Mouse (Mus musculus): Measurements from ENCODE around the gene Adamts18. TPM values are rescaled to one million over a fixed set of nuclear protein-coding genes. Genes with fewer than 3 reads are reported as not detected.
A peak's percentile ranks its signal among the peaks of the same experiment; 100 is the strongest.
"Not testable (repeated sequence)": the region's sequence is repeated elsewhere in the genome, so short reads cannot be mapped to it uniquely, and the experiment has no call there.

The Adamts18 gene
- polyA plus RNA-seq, 1 experiment from 2014 or later: 3.6 TPM

GRCm38 (mm10) chr8:113800556-113800955, 48.0 kb downstream of the Adamts18 start:
- H3K27me3 ChIP-seq (ENCODE audit: control insufficient read depth, insufficient read depth, low read length); H3K9ac ChIP-seq (ENCODE audit: low read length); H3K9me3 ChIP-seq (ENCODE audit: control insufficient read depth, low read length); H3K4me3 ChIP-seq (ENCODE audit: low read depth, low read length); H3K27ac ChIP-seq (replicated peaks; ENCODE audit: low read depth, low read length); DNase-seq (ENCODE audit: low spot score); H3K4me1 ChIP-seq (ENCODE audit: control insufficient read depth, insufficient read depth, low read length); ATAC-seq (ENCODE audit: insufficient number of reproducible peaks, low FRiP score, low TSS enrichment, low read depth); H3K36me3 ChIP-seq (ENCODE audit: control insufficient read depth, insufficient read depth, low read length); H3K4me2 ChIP-seq (ENCODE audit: low read depth, severe bottlenecking): not testable (repeated sequence)
- no CpG with 5 or more reads among the region's 5 CpGs for WGBS

DNA sequence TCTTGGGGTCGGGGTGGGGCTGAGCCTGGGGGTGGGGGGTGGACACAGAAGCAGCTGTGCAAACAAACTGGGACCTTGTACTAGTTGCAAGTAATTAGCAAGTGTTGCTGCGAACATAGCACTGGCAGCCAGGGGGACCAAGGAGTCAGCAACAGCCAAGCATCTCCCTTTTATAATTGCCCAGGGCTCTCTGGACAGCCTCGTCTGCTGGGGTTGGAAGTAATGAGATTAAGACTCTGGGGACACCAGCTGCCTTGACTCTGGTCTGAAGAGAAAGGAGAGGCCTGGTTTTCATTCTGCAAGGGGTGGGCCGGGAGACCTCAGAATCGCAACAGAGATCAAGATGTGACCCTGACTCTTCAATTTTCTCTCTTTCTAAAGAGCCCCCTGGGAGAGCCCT, 49.0 kb downstream of the Adamts18 start:
- Histone ChIP-seq H3K4me3 (ENCODE audit: low read depth, low read length) (no peak overlapping the region), H3K4me1 (ENCODE audit: control insufficient read depth, insufficient read depth, low read length) (no peaks in the 10 kb centered on the region), H3K9ac (ENCODE audit: low read length) (no peak overlapping the region), H3K4me2 (ENCODE audit: low read depth, severe bottlenecking) (no peak overlapping the region), H3K9me3 (ENCODE audit: control insufficient read depth, low read length) (no peaks in the 10 kb centered on the region), H3K27ac (replicated peaks; ENCODE audit: low read depth, low read length) (no peak overlapping the region), H3K36me3 (ENCODE audit: control insufficient read depth, insufficient read depth, low read length) (no peaks in the 10 kb centered on the region), H3K27me3 (ENCODE audit: control insufficient read depth, insufficient read depth, low read length) (no peaks in the 10 kb centered on the region)
- DNase-seq (ENCODE audit: low spot score) (no peak), ATAC-seq (ENCODE audit: insufficient number of reproducible peaks, low FRiP score, low TSS enrichment, low read depth) (no peak)
- WGBS: no CpG with 5 or more reads among the region's 5 CpGs

- H3K4me3 ChIP-seq (ENCODE audit: low read depth, low read length): no peak overlapping the region
- no CpG with 5 or more reads among the region's 13 CpGs for WGBS
- no peaks in the 10 kb centered on the region for H3K4me1 ChIP-seq (ENCODE audit: control insufficient read depth, insufficient read depth, low read length)
- H3K9ac ChIP-seq (ENCODE audit: low read length): no peak overlapping the region
- H3K9me3 ChIP-seq (ENCODE audit: control insufficient read depth, low read length): no peaks in the 10 kb centered on the region
- no peak overlapping the region for H3K27ac ChIP-seq (replicated peaks; ENCODE audit: low read depth, low read length)
- DNase-seq (ENCODE audit: low spot score) (no peak), ATAC-seq (ENCODE audit: insufficient number of reproducible peaks, low FRiP score, low TSS enrichment, low read depth) (no peak)
- no peak overlapping the region for H3K4me2 ChIP-seq (ENCODE audit: low read depth, severe bottlenecking)
- no peaks in the 10 kb centered on the region for H3K36me3 ChIP-seq (ENCODE audit: control insufficient read depth, insufficient read depth, low read length)
- no peaks in the 10 kb centered on the region for H3K27me3 ChIP-seq (ENCODE audit: control insufficient read depth, insufficient read depth, low read length)
Measured at GRCm38 (mm10) chr8:113791856-113792255, 56.7 kb downstream of the Adamts18 start.

DNA sequence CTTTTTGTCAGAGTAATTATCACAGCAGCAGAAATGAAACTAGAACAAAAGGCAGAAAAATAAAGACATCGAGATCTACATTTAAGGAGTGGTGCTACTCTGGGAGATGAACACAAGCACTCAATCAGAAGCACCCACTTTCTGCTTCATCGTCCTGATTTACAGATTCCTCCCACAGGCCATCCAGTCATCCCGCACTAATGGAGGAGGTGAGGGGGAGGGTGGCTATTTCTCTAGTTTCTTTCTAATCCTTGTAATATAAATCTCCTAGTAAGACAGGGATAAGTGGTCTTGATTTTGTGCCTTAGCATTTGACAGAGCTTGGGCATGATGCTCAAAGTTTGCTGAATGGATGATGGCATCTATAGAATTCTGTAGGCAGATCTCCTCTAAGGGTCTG, 57.5 kb downstream of the Adamts18 start:
- no peaks in the 10 kb centered on the region for H3K9me3 ChIP-seq (ENCODE audit: control insufficient read depth, low read length)
- no peak overlapping the region for H3K4me3 ChIP-seq (ENCODE audit: low read depth, low read length)
- DNase-seq (ENCODE audit: low spot score) (no peak), ATAC-seq (ENCODE audit: insufficient number of reproducible peaks, low FRiP score, low TSS enrichment, low read depth) (no peak)
- no peak overlapping the region for H3K4me2 ChIP-seq (ENCODE audit: low read depth, severe bottlenecking)
- no CpG with 5 or more reads among the region's 3 CpGs for WGBS
- no peak overlapping the region for H3K9ac ChIP-seq (ENCODE audit: low read length)
- no peaks in the 10 kb centered on the region for H3K36me3 ChIP-seq (ENCODE audit: control insufficient read depth, insufficient read depth, low read length)
- H3K27ac ChIP-seq (replicated peaks; ENCODE audit: low read depth, low read length): no peak overlapping the region
- H3K27me3 ChIP-seq (ENCODE audit: control insufficient read depth, insufficient read depth, low read length): no peaks in the 10 kb centered on the region
- H3K4me1 ChIP-seq (ENCODE audit: control insufficient read depth, insufficient read depth, low read length): no peaks in the 10 kb centered on the region

GRCm38 (mm10) chr8:113783711-113784110, 64.8 kb downstream of the Adamts18 start:
- no CpG with 5 or more reads among the region's 3 CpGs for WGBS
- no peak for DNase-seq (ENCODE audit: low spot score)

GRCm38 (mm10) chr8:113781554-113781953, 67.0 kb downstream of the Adamts18 start:
- H3K4me3 ChIP-seq (ENCODE audit: low read depth, low read length): no peak overlapping the region
- no peaks in the 10 kb centered on the region for H3K4me1 ChIP-seq (ENCODE audit: control insufficient read depth, insufficient read depth, low read length)
- DNase-seq (ENCODE audit: low spot score): peak; percentile 7
- no peak overlapping the region for H3K9ac ChIP-seq (ENCODE audit: low read length)
- ATAC-seq (ENCODE audit: insufficient number of reproducible peaks, low FRiP score, low TSS enrichment, low read depth): no peak
- no peaks in the 10 kb centered on the region for H3K9me3 ChIP-seq (ENCODE audit: control insufficient read depth, low read length)
- no peak overlapping the region for H3K27ac ChIP-seq (replicated peaks; ENCODE audit: low read depth, low read length)
- H3K27me3 ChIP-seq (ENCODE audit: control insufficient read depth, insufficient read depth, low read length): no peaks in the 10 kb centered on the region
- WGBS: 58% methylated on average over 2 of the region's 2 CpGs
- no peaks in the 10 kb centered on the region for H3K36me3 ChIP-seq (ENCODE audit: control insufficient read depth, insufficient read depth, low read length)
- no peak overlapping the region for H3K4me2 ChIP-seq (ENCODE audit: low read depth, severe bottlenecking)

More at GRCm38 (mm10) chr8:113783711-113784110, 64.8 kb downstream of the Adamts18 start:
- H3K27me3 ChIP-seq (ENCODE audit: control insufficient read depth, insufficient read depth, low read length): no peaks in the 10 kb centered on the region
- no peak overlapping the region for H3K4me3 ChIP-seq (ENCODE audit: low read depth, low read length)
- no peaks in the 10 kb centered on the region for H3K4me1 ChIP-seq (ENCODE audit: control insufficient read depth, insufficient read depth, low read length)
- H3K36me3 ChIP-seq (ENCODE audit: control insufficient read depth, insufficient read depth, low read length): no peaks in the 10 kb centered on the region
- ATAC-seq (ENCODE audit: insufficient number of reproducible peaks, low FRiP score, low TSS enrichment, low read depth): no peak
- H3K4me2 ChIP-seq (ENCODE audit: low read depth, severe bottlenecking): no peak overlapping the region
- H3K27ac ChIP-seq (replicated peaks; ENCODE audit: low read depth, low read length): no peak overlapping the region
- no peak overlapping the region for H3K9ac ChIP-seq (ENCODE audit: low read length)
- H3K9me3 ChIP-seq (ENCODE audit: control insufficient read depth, low read length): no peaks in the 10 kb centered on the region

DNA sequence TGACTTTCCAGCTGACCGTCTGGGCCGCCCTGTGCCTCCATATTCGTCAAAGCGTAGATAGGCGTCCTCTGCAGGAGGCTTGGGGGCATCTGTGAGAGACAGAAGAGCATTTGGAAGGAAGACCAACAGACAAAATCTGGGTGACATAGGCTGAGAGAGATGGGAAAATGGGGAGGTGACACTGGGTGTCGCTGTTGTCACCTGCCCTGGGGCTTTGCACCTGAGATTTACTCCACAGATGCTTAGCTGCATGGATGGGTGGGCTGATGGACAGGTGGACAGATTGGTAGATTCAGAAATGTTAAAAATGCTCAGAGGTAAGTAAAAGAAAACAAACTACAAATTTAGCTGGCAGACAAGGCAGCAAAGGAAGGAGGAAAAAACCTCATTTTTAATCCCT, 73.2 kb downstream of the Adamts18 start:
- WGBS: 81% methylated on average over 6 of the region's 6 CpGs

GRCm38 (mm10) chr8:113768861-113769410, 79.6 kb downstream of the Adamts18 start:
- DNase-seq (ENCODE audit: low spot score) (peak; percentile 3), ATAC-seq (ENCODE audit: insufficient number of reproducible peaks, low FRiP score, low TSS enrichment, low read depth) (no peak)
- Histone ChIP-seq H3K36me3 (ENCODE audit: control insufficient read depth, insufficient read depth, low read length) (no peaks in the 10 kb centered on the region), H3K27me3 (ENCODE audit: control insufficient read depth, insufficient read depth, low read length) (no peaks in the 10 kb centered on the region), H3K4me2 (ENCODE audit: low read depth, severe bottlenecking) (no peak overlapping the region), H3K4me3 (ENCODE audit: low read depth, low read length) (no peak overlapping the region), H3K9me3 (ENCODE audit: control insufficient read depth, low read length) (no peaks in the 10 kb centered on the region), H3K4me1 (ENCODE audit: control insufficient read depth, insufficient read depth, low read length) (no peaks in the 10 kb centered on the region), H3K27ac (replicated peaks; ENCODE audit: low read depth, low read length) (no peak overlapping the region), H3K9ac (ENCODE audit: low read length) (no peak overlapping the region)
- WGBS: 80% methylated on average over 8 of the region's 8 CpGs

More for the DNA sequence above, 73.2 kb downstream of the Adamts18 start:
- Histone ChIP-seq H3K27ac (replicated peaks; ENCODE audit: low read depth, low read length) (no peak overlapping the region), H3K36me3 (ENCODE audit: control insufficient read depth, insufficient read depth, low read length) (no peaks in the 10 kb centered on the region), H3K9ac (ENCODE audit: low read length) (no peak overlapping the region), H3K4me2 (ENCODE audit: low read depth, severe bottlenecking) (no peak overlapping the region), H3K4me3 (ENCODE audit: low read depth, low read length) (no peak overlapping the region), H3K27me3 (ENCODE audit: control insufficient read depth, insufficient read depth, low read length) (no peaks in the 10 kb centered on the region), H3K4me1 (ENCODE audit: control insufficient read depth, insufficient read depth, low read length) (no peaks in the 10 kb centered on the region), H3K9me3 (ENCODE audit: control insufficient read depth, low read length) (no peaks in the 10 kb centered on the region)
- DNase-seq (ENCODE audit: low spot score) (peak; percentile 13), ATAC-seq (ENCODE audit: insufficient number of reproducible peaks, low FRiP score, low TSS enrichment, low read depth) (no peak)

GRCm38 (mm10) chr8:113765121-113765520, 83.4 kb downstream of the Adamts18 start:
- H3K27ac ChIP-seq (replicated peaks; ENCODE audit: low read depth, low read length): no peak overlapping the region
- H3K27me3 ChIP-seq (ENCODE audit: control insufficient read depth, insufficient read depth, low read length): no peaks in the 10 kb centered on the region
- DNase-seq (ENCODE audit: low spot score) (no peak), ATAC-seq (ENCODE audit: insufficient number of reproducible peaks, low FRiP score, low TSS enrichment, low read depth) (no peak)
- WGBS: 72% methylated on average over 4 of the region's 4 CpGs
- H3K36me3 ChIP-seq (ENCODE audit: control insufficient read depth, insufficient read depth, low read length): no peaks in the 10 kb centered on the region
- no peak overlapping the region for H3K4me3 ChIP-seq (ENCODE audit: low read depth, low read length)
- H3K9me3 ChIP-seq (ENCODE audit: control insufficient read depth, low read length): no peaks in the 10 kb centered on the region
- no peak overlapping the region for H3K4me2 ChIP-seq (ENCODE audit: low read depth, severe bottlenecking)
- no peaks in the 10 kb centered on the region for H3K4me1 ChIP-seq (ENCODE audit: control insufficient read depth, insufficient read depth, low read length)
- no peak overlapping the region for H3K9ac ChIP-seq (ENCODE audit: low read length)
